Mouse (Mus musculus): Measurements from ENCODE around the gene Acr. TPM values are rescaled to one million over a fixed set of nuclear protein-coding genes. Genes with fewer than 3 reads are reported as not detected.

Gene Acr
- total and polyA plus RNA-seq, 3 experiments: not detected

GRCm38 (mm10) chr15:89551733-89552132 lies 16.4 kb upstream of the Acr start:
- no peaks in the 10 kb centered on the region for H3K36me3 ChIP-seq (replicated peaks in 1 of 2; ENCODE audit: control insufficient read depth in 1 of 2, insufficient read depth in 1 of 2, low read length in 1 of 2)
- DNase-seq (ENCODE audit: extremely low read depth): no peak
- no peak overlapping the region for H3K4me3 ChIP-seq (replicated peaks in 1 of 3; ENCODE audit: low read depth in 2 of 3, low read length in 2 of 3, poor library complexity in 1 of 3)
- H3K4me2 ChIP-seq (ENCODE audit: insufficient read depth, low read depth, poor library complexity, severe bottlenecking): no peak overlapping the region
- no peak for TF ChIP-seq RAD21 (IDR thresholded peaks at IDR 0.05; ENCODE audit: low read depth, low read length)
- no peaks in the 10 kb centered on the region for H3K4me1 ChIP-seq (ENCODE audit: control insufficient read depth in 1 of 2, insufficient read depth in 2 of 2)
- no peak overlapping the region for H3K27ac ChIP-seq (ENCODE audit: insufficient read depth, low read depth)
- peaks cover 64% of the 10 kb centered on the region for H3K27me3 ChIP-seq (replicated peaks)
- H3K9ac ChIP-seq (ENCODE audit: insufficient read depth, low read depth): no peak overlapping the region
- in situ Hi-C loops (cut with MboI; ENCODE audit: low pct_ligation_motif_present, low pct_unique_long_range_greater_than_20kb, low sequenced_read_pairs) (no loop called here), dilution Hi-C loops (cut with MboI; ENCODE audit: extremely low pct_ligation_motif_present, extremely low pct_unique_long_range_greater_than_20kb, low sequenced_read_pairs) (no loop called here)
- H3K79me2 ChIP-seq (replicated peaks; ENCODE audit: control insufficient read depth, extremely low read depth, insufficient read depth, poor library complexity, severe bottlenecking): no peaks in the 10 kb centered on the region
- peaks cover 5% of the 10 kb centered on the region for H3K9me3 ChIP-seq (replicated peaks; ENCODE audit: low read length)

GRCm38 (mm10) chr15:89555591-89555990 lies 12.5 kb upstream of the Acr start:
- no peak overlapping the region for H3K4me2 ChIP-seq (ENCODE audit: insufficient read depth, low read depth, poor library complexity, severe bottlenecking)
- no peak for DNase-seq (ENCODE audit: extremely low read depth)
- no peak overlapping the region for H3K4me3 ChIP-seq (replicated peaks in 1 of 3; ENCODE audit: low read depth in 2 of 3, low read length in 2 of 3, poor library complexity in 1 of 3)
- dilution Hi-C loops (cut with MboI; ENCODE audit: extremely low pct_ligation_motif_present, extremely low pct_unique_long_range_greater_than_20kb, low sequenced_read_pairs): no loop called here
- H3K36me3 ChIP-seq (replicated peaks in 1 of 2; ENCODE audit: control insufficient read depth in 1 of 2, insufficient read depth in 1 of 2, low read length in 1 of 2): no peaks in the 10 kb centered on the region
- H3K9ac ChIP-seq (ENCODE audit: insufficient read depth, low read depth): no peak overlapping the region
- TF ChIP-seq CHD2 (IDR thresholded peaks at IDR 0.05; ENCODE audit: low read length) (no peak), GABPA (IDR thresholded peaks at IDR 0.05; ENCODE audit: insufficient replicate concordance, low read depth, low read length) (no peak), KAT2A (IDR thresholded peaks at IDR 0.05; ENCODE audit: insufficient replicate concordance, low read length) (no peak), ZC3H11A (IDR thresholded peaks at IDR 0.05; ENCODE audit: low read depth, low read length) (no peak), JUN (IDR thresholded peaks at IDR 0.05; ENCODE audit: insufficient read depth, low read depth, low read length) (no peak), EP300 (IDR thresholded peaks at IDR 0.05; ENCODE audit: low read length) (no peak), NRF1 (IDR thresholded peaks at IDR 0.05; ENCODE audit: low read depth, low read length) (no peak), ZMIZ1 (IDR thresholded peaks at IDR 0.05; ENCODE audit: low read depth, low read length) (no peak), HCFC1 (IDR thresholded peaks at IDR 0.05; ENCODE audit: low read depth, low read length) (no peak), SMC3 (IDR thresholded peaks at IDR 0.05; ENCODE audit: low read depth, low read length) (no peak), POLR2A (IDR thresholded peaks at IDR 0.05; ENCODE audit: low read depth, low read length) (no peak), ZKSCAN1 (IDR thresholded peaks at IDR 0.05; ENCODE audit: borderline replicate concordance, low read depth, low read length) (no peak), USF2 (conservative IDR thresholded peaks at IDR 0.05; ENCODE audit: low read depth, low read length) (no peak)
- H3K27me3 ChIP-seq (replicated peaks): peaks cover 46% of the 10 kb centered on the region
- H3K79me2 ChIP-seq (replicated peaks; ENCODE audit: control insufficient read depth, extremely low read depth, insufficient read depth, poor library complexity, severe bottlenecking): no peaks in the 10 kb centered on the region
- no peak overlapping the region for H3K27ac ChIP-seq (ENCODE audit: insufficient read depth, low read depth)
- in situ Hi-C loops (cut with MboI; ENCODE audit: low pct_ligation_motif_present, low pct_unique_long_range_greater_than_20kb, low sequenced_read_pairs): no loop called here
- H3K4me1 ChIP-seq (ENCODE audit: control insufficient read depth in 1 of 2, insufficient read depth in 2 of 2): peaks cover 0 to 2% of the 10 kb centered on the region in 2 experiments; a peak in 1 of 4 replicates
- H3K9me3 ChIP-seq (replicated peaks; ENCODE audit: low read length): peaks cover 3% of the 10 kb centered on the region
